Mouse (Mus musculus) thymus, adult 2 months (tissue): ENCODE measurements at regions not wholly inside any gene's neighbourhood (a gene's known extent, or its start where the extent isn't known, plus 50 kb on each side); places are given as distances from the start of the nearest gene placed in this dataset.
A peak's percentile ranks its signal among the peaks of the same experiment; 100 is the strongest.

Experiments used
- DNase-seq: peaks from one replicate; pipeline ENCODE4 v3.0.0; 2021
- H3K27ac ChIP-seq: fragments of 200-500 bp; 2 replicates; pipeline ENCODE4 v1.5.1; 2012; ENCODE audit warnings: low read length, control low read depth; ENCODE audit not compliant: control insufficient read depth, insufficient read depth
- H3K27me3 ChIP-seq: fragments of 200-500 bp; 2 replicates; pipeline ENCODE4 v1.6.1; 2012; ENCODE audit warnings: mild to moderate bottlenecking, low read length, moderate library complexity, mixed read lengths; ENCODE audit not compliant: control insufficient read depth, insufficient read depth
- H3K36me3 ChIP-seq: fragments of 200-500 bp; 2 replicates; pipeline ENCODE4 v1.6.1; 2012; ENCODE audit warnings: mild to moderate bottlenecking, low read length, moderate library complexity; ENCODE audit not compliant: control insufficient read depth, insufficient read depth
- H3K4me1 ChIP-seq: fragments of 200-500 bp; replicated peaks from 2 replicates; pipeline ENCODE4 v1.6.1; 2012; ENCODE audit warnings: low read length; ENCODE audit not compliant: control insufficient read depth, insufficient read depth
- H3K4me3 ChIP-seq: fragments of 200-500 bp; 2 replicates; pipeline ENCODE4 v1.5.1; 2012; ENCODE audit warnings: mild to moderate bottlenecking, low read length, control low read depth, moderate library complexity; ENCODE audit not compliant: control insufficient read depth, insufficient read depth
- CTCF ChIP-seq: fragments of 200-500 bp; IDR thresholded peaks from 2 replicates; pipeline ENCODE4 v1.5.1; 2012; ENCODE audit warnings: mild to moderate bottlenecking, control low read depth, low read length, moderate library complexity, borderline replicate concordance; ENCODE audit not compliant: control insufficient read depth, poor library complexity, insufficient read depth; ENCODE audit errors: extremely low read depth
- POLR2A ChIP-seq: fragments of 200-500 bp; IDR thresholded peaks from 2 replicates; pipeline ENCODE4 v1.6.1; 2012; ENCODE audit warnings: mild to moderate bottlenecking, low read length, control low read depth, moderate library complexity; ENCODE audit not compliant: control insufficient read depth, poor library complexity, insufficient read depth; ENCODE audit errors: extremely low read depth
- WGBS: fragments of 180-500 bp; shearing (Covaris S2); methylation state at CpG from one replicate; pipeline ENCODE4 v1.1.7; 2018; 5-methylcytosine and 5-hydroxymethylcytosine counted together

DNA sequence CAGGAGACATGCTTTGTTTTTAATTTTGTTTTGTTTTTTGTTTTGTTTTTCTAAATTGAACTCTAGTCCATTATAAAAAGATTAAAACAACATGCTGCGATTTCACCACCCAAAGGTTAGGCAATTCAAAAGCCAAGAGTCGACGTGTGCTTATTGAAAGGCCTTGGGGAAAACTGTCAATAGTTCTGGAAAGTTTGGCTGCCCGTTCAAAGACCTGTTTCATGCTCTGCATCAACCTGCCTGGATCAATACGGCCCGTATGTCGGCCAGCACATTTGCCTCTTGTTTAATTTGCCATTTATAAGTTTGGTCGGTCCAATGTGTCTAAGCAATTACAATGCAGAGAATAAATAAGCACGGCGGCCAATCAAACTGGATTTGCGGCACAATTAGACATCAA lies 234.3 kb upstream of the Cxcr4 start:
- Histone ChIP-seq H3K36me3 (no peaks in the 10 kb centered on the region), H3K27ac (no peak overlapping the region), H3K4me1 (peaks cover 6% of the 10 kb centered on the region), H3K4me3 (no peak overlapping the region), H3K27me3 (no peaks in the 10 kb centered on the region)
- no peak for DNase-seq
- WGBS = 98% methylated on average over 11 of the region's 11 CpGs
- TF ChIP-seq POLR2A (no peak), CTCF (no peak)

GRCm38 (mm10) chr1:128824916-128825683 lies 233.0 kb upstream of the Cxcr4 start:
- TF ChIP-seq POLR2A (no peak), CTCF (no peak)
- no peak for DNase-seq
- no peaks in the 10 kb centered on the region for H3K36me3 ChIP-seq
- H3K27me3 ChIP-seq = no peaks in the 10 kb centered on the region
- no peak overlapping the region for H3K27ac ChIP-seq
- H3K4me1 ChIP-seq = peaks cover 6% of the 10 kb centered on the region
- 65% methylated on average over 11 of the region's 11 CpGs for WGBS
- H3K4me3 ChIP-seq = no peak overlapping the region

- peak; percentile 87 for DNase-seq
- TF ChIP-seq POLR2A = no peak
- no peak for TF ChIP-seq CTCF
- peaks cover 6% of the 10 kb centered on the region for H3K4me1 ChIP-seq
- H3K36me3 ChIP-seq = no peaks in the 10 kb centered on the region
- H3K27ac ChIP-seq = no peak overlapping the region
- H3K27me3 ChIP-seq = no peaks in the 10 kb centered on the region
- 4% methylated on average over 8 of the region's 8 CpGs for WGBS
- no peak overlapping the region for H3K4me3 ChIP-seq
Observed at GRCm38 (mm10) chr1:128824235-128824634, 232.1 kb upstream of the Cxcr4 start.

DNA sequence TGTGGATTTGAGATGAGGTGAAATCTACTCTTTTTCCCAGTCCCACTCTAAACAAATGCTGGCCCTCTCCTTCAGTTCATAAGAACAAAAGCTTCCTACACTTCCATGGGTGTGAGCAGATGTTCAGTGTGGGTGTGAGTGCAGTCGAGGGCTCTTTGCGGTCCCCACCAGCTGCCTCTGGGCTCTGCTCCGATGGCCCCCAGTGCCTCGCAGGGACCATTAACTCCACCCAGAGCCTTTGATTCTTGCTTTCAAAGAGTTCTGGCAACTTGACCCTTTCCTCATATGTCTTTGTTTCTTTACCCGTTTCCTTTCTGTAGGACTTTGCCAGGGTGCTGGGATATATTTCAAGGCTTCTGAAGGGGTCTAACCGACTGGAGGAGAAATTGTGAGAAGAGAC lies 229.9 kb upstream of the Cxcr4 start:
- 86% methylated on average over 6 of the region's 6 CpGs for WGBS
- peaks cover 6% of the 10 kb centered on the region for H3K4me1 ChIP-seq
- no peaks in the 10 kb centered on the region for H3K27me3 ChIP-seq
- no peak for DNase-seq
- H3K4me3 ChIP-seq = no peak overlapping the region
- no peak for TF ChIP-seq POLR2A
- no peak for TF ChIP-seq CTCF
- H3K27ac ChIP-seq = no peak overlapping the region
- H3K36me3 ChIP-seq = no peaks in the 10 kb centered on the region

- H3K4me3 ChIP-seq = no peak overlapping the region
- TF ChIP-seq CTCF (no peak), POLR2A (no peak)
Observed at GRCm38 (mm10) chr1:128820527-128820926, 228.4 kb upstream of the Cxcr4 start.

GRCm38 (mm10) chr1:128819611-128820010 lies 227.5 kb upstream of the Cxcr4 start:
- Histone ChIP-seq H3K27me3 (no peaks in the 10 kb centered on the region), H3K27ac (no peak overlapping the region), H3K36me3 (no peaks in the 10 kb centered on the region), H3K4me3 (no peak overlapping the region), H3K4me1 (peaks cover 6% of the 10 kb centered on the region)
- TF ChIP-seq POLR2A (no peak), CTCF (no peak)
- 95% methylated on average over 6 of the region's 6 CpGs for WGBS
- DNase-seq = no peak

More at GRCm38 (mm10) chr1:128820527-128820926, 228.4 kb upstream of the Cxcr4 start:
- no peaks in the 10 kb centered on the region for H3K27me3 ChIP-seq
- H3K4me1 ChIP-seq = peaks cover 6% of the 10 kb centered on the region
- no peak for DNase-seq
- 97% methylated on average over 1 of the region's 1 CpGs for WGBS
- H3K27ac ChIP-seq = no peak overlapping the region
- no peaks in the 10 kb centered on the region for H3K36me3 ChIP-seq
